Mouse (Mus musculus): ENCODE results near the gene Tmem8b. TPM values are rescaled to one million over a fixed set of nuclear protein-coding genes. Genes with fewer than 3 reads are reported as not detected.

Gene Tmem8b
- polyA plus RNA-seq (2015; fragmentation: Nextera tagmentation; extraction: Ambion mirVana) = 2.8 and 4.7 TPM in 2 replicates

DNA sequence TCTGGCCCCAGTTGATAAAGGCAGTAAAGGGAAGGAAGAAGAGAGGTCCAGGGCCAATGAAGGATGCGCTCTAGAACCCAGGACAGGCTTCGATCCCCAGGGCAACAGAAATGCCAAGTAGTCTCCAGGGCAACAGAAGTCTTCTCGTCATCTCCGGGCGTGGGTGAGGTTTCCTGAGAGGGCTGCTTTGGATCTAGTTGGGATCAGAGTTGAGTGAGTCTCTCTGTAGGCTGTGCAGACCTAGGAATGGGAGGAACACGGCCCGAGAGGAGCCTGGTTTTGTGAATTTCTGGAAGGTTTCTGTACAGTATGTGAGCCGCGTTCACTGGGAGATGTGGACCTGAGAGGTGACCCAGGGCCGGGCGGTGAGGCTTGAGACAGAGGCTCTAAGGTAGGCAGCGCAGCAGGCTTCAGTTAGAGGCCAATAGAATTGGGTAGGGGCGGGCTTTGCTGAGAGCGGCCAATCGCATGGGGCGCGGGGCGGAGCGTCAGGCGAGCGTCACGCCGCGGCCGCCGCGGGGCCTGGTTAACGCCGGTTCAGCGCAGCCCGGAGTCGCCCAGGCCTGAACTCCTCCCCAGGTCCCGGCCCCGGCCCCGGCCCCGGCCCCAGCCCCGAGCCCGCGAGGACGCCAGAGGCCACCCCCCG is at the start of gene Tmem8b, which contains the start of gene Fam221b:
TSS of gene Tmem8b (plus strand) at position 190 of the 646 bp plus-strand sequence.
TSS of gene Fam221b (minus strand) at position 364 of the 646 bp plus-strand sequence.
- Histone ChIP-seq H3K36me3 (ENCODE audit: insufficient read depth, low read length) (no peaks in the 10 kb centered on the region), H3K4me2 (replicated peaks; ENCODE audit: low read depth, low read length) (peak within 1 kb of the TSS; percentile 80), H3K4me1 (ENCODE audit: insufficient read depth, low read length) (peaks cover 16% of the 10 kb centered on the region; the same call in 1 of the 2 replicates), H3K27me3 (ENCODE audit: insufficient read depth, low read length) (peaks cover 18% of the 10 kb centered on the region), H3K9ac (replicated peaks; ENCODE audit: low read length) (peak within 1 kb of the TSS; percentile 86), H3K4me3 (ENCODE audit: low read length) (peak within 1 kb of the TSS; percentile 85), H3K27ac (ENCODE audit: low read length) (peak within 1 kb of the TSS; percentile 68; the same call in 1 of the 2 replicates), H3K9me3 (ENCODE audit: low read length) (no peaks in the 10 kb centered on the region)
- WGBS = under 1% methylated on average over 34 of the region's 41 CpGs
- ATAC-seq (ENCODE audit: low FRiP score, low TSS enrichment) = peak; percentile 95

DNA sequence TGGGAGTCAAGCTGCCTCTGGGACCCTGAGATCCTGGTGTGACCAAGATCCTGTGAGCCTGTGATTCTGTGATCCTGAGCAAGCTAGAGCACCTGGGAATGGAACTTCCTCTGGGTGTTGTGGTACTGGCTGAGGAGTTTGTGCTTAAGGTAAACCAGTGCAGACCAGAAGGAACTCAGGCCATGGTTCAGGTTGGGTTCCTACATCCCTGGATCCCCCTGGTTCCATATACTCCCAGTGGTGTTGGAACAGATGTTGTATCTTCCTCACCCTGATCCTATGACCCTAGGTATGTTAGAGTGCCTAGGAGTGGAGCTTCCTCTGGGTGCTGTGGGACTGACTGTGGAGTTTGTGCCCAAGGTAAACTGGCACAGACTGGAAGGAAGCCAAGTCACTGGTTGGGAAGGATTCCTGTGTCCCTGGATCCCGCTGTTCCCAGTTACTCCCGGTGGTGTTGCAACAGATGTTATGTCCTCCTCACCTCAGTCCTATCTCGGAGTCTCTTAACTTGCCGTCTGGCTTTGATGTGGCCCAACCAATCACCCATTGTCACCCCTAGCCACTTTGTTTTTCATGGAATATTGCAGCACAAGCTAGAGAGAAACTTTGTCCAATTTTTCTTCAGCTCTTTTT is 48.5 kb upstream of the Tmem8b start:
- Histone ChIP-seq H3K36me3 (ENCODE audit: insufficient read depth, low read length) (no peaks in the 10 kb centered on the region), H3K9ac (replicated peaks; ENCODE audit: low read length) (no peak overlapping the region), H3K4me1 (ENCODE audit: insufficient read depth, low read length) (no peaks in the 10 kb centered on the region), H3K27ac (ENCODE audit: low read length) (no peak overlapping the region), H3K9me3 (ENCODE audit: low read length) (peaks cover 8% of the 10 kb centered on the region), H3K4me3 (ENCODE audit: low read length) (no peak overlapping the region), H3K27me3 (ENCODE audit: insufficient read depth, low read length) (no peaks in the 10 kb centered on the region), H3K4me2 (replicated peaks; ENCODE audit: low read depth, low read length) (no peak overlapping the region)
- no peak for ATAC-seq (ENCODE audit: low FRiP score, low TSS enrichment)
- WGBS = 64% methylated on average over 4 of the region's 4 CpGs

DNA sequence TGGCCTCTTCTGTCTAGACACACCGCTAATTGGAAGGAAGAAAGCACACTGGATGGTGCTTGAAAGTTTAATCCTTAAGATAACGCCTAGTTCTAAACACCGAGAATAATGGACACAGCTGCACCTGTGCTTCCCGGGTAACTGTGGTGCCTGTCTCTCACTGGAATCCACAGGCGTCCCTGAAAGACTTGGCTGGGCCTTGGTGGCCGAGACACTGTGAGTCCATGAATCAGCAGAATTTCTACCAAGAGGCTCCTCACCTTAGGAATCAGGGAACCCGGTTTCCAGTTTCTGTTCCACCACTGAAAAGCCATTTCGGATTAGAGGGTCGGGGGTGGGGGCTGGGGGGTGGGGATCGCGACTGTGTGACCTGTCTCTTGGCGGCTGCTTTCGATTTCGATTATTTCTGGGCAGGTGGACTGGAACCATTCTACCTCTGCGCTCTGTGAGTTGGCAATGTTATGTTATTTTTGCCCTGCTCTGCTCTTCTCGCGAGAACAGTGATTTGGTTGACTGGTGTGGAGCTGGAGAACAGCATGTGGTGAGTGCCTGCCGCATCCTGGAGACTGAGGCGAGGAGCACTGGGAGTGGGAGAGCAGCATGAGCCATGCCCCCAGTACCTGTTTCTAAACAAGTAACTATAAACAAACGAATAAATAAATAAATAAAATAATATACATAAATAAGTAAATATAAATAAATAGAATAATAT is 39.5 kb upstream of the Tmem8b start:
- ATAC-seq (ENCODE audit: low FRiP score, low TSS enrichment) = no peak
- WGBS = 48% methylated on average over 20 of the region's 20 CpGs

DNA sequence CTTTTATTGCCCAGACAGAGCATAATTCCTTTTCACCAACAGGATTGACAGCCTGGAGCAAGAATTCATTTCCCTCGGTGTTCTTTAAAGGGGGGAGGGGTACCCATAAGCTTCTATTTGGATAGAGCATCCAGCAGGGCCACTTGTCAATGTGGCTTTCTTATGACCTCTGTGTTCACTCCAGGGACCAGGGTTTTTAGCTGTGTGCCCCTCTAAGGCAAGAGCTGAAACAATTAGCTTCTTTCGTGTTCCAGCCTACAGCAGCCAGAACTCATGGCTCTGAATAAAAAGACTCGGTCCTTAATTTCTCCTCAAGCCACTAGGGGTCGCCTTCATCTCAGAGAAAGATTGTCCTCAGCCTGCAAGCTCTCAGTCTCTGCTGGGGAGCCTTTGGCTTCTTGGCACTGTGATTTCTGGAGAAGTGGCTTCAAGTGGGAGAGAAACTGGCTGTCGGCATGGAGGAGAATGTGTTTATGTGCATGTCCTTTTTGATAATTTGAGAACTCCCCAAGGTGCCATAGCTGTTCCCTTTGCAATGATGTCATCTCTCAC is 38.7 kb upstream of the Tmem8b start:
- Histone ChIP-seq H3K27me3 (ENCODE audit: insufficient read depth, low read length) (no peaks in the 10 kb centered on the region), H3K27ac (ENCODE audit: low read length) (no peak overlapping the region), H3K4me3 (ENCODE audit: low read length) (no peak overlapping the region), H3K36me3 (ENCODE audit: insufficient read depth, low read length) (no peaks in the 10 kb centered on the region), H3K4me2 (replicated peaks; ENCODE audit: low read depth, low read length) (no peak overlapping the region), H3K4me1 (ENCODE audit: insufficient read depth, low read length) (peaks cover 22% of the 10 kb centered on the region), H3K9me3 (ENCODE audit: low read length) (peaks cover 15% of the 10 kb centered on the region), H3K9ac (replicated peaks; ENCODE audit: low read length) (no peak overlapping the region)
- ATAC-seq (ENCODE audit: low FRiP score, low TSS enrichment) = peak; percentile 81
- 5% methylated on average over 5 of the region's 5 CpGs for whole genome bisulfite sequencing

More for the DNA sequence above, 39.5 kb upstream of the Tmem8b start:
- Histone ChIP-seq H3K9ac (replicated peaks; ENCODE audit: low read length) (no peak overlapping the region), H3K27me3 (ENCODE audit: insufficient read depth, low read length) (no peaks in the 10 kb centered on the region), H3K27ac (ENCODE audit: low read length) (no peak overlapping the region), H3K4me1 (ENCODE audit: insufficient read depth, low read length) (peaks cover 22% of the 10 kb centered on the region), H3K9me3 (ENCODE audit: low read length) (peaks cover 22% of the 10 kb centered on the region), H3K36me3 (ENCODE audit: insufficient read depth, low read length) (no peaks in the 10 kb centered on the region), H3K4me2 (replicated peaks; ENCODE audit: low read depth, low read length) (no peak overlapping the region), H3K4me3 (ENCODE audit: low read length) (no peak overlapping the region)

DNA sequence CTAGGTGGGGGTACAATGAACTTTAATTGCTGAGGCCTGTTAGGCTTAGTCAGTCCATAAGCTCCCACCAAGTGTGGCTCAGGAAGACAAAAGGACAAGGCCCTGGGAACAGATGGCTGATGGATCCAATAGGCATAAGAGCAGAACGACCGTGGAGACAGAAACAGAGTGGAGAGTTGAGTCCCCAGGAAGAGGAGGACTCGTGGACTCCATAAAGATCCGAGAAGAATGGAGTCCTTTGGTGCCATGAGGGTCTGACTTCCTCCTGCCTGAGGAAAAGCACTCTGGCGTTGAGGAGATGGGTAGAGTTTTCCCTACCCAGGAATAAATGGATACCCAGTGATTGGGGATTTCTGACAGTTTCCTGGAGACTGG is 38.1 kb upstream of the Tmem8b start:
- ATAC-seq (ENCODE audit: low FRiP score, low TSS enrichment) = no peak
- H3K4me3 ChIP-seq (ENCODE audit: low read length) = peak overlapping the region; percentile 67
- H3K4me2 ChIP-seq (replicated peaks; ENCODE audit: low read depth, low read length) = peak overlapping the region; percentile 91
- H3K9me3 ChIP-seq (ENCODE audit: low read length) = peaks cover 9% of the 10 kb centered on the region
- H3K27ac ChIP-seq (ENCODE audit: low read length) = peak overlapping the region; percentile 4; the same call in 1 of the 2 replicates
- no peaks in the 10 kb centered on the region for H3K36me3 ChIP-seq (ENCODE audit: insufficient read depth, low read length)
- no peak overlapping the region for H3K9ac ChIP-seq (replicated peaks; ENCODE audit: low read length)
- no peaks in the 10 kb centered on the region for H3K27me3 ChIP-seq (ENCODE audit: insufficient read depth, low read length)
- peaks cover 22% of the 10 kb centered on the region for H3K4me1 ChIP-seq (ENCODE audit: insufficient read depth, low read length)
- WGBS = 23% methylated on average over 5 of the region's 5 CpGs

DNA sequence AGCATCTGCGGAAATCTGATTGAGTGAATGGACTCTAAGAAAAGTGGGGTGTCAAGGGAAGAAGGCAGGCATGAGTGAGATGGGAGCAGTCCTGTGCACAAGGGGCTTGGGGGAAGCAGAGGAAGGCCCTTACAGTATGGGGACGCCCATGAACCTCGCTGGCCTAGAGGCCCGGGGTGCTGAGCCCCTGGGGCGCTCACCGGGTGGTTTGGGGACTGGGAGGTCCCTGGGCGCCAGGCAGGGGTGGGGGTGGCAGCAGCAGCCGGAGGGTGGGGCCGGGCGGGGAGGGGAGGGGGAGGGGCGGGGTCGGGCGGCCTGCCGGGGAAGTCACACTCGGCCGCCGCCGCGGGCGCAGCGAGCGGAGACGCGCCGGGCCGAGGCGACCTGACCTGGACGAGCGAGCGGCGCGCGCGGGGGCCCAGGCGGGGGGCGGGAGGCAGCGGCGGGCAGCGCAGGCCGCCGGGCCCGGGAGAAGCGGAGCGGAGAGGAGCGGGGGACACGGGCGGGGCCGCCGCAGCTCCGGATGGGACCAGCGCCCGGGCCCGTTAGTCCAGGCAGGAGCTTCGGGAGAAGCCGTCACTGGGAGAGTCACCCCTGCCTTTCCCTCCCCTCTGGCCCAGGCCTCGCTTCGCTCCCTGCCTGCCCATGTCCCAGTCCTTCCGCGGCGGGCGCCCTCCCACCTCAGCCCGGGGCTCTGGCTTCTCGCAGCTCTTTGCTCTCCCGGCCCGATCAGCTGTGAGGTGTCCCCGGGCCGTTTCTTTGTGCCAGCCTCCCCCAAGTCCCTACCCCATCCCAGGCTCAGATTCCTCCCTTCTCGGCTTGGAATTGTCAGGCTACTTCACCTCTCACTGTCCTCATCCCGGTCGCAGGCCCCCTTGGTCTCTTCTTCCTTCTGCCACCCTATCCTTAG is 37.5 kb upstream of the Tmem8b start, which contains the start of gene Npr2:
TSS of gene Npr2 (plus strand) at position 890 of the 910 bp plus-strand sequence.
- Histone ChIP-seq H3K4me1 (ENCODE audit: insufficient read depth, low read length) (peaks cover 22% of the 10 kb centered on the region), H3K27me3 (ENCODE audit: insufficient read depth, low read length) (no peaks in the 10 kb centered on the region), H3K36me3 (ENCODE audit: insufficient read depth, low read length) (no peaks in the 10 kb centered on the region), H3K27ac (ENCODE audit: low read length) (peak within 1 kb of the TSS; percentile 57; the same call in 1 of the 2 replicates), H3K9ac (replicated peaks; ENCODE audit: low read length) (peak within 1 kb of the TSS; percentile 84), H3K9me3 (ENCODE audit: low read length) (peaks cover 4% of the 10 kb centered on the region), H3K4me3 (ENCODE audit: low read length) (peak within 1 kb of the TSS; percentile 67), H3K4me2 (replicated peaks; ENCODE audit: low read depth, low read length) (peak within 1 kb of the TSS; percentile 91)
- peak; percentile 69 for ATAC-seq (ENCODE audit: low FRiP score, low TSS enrichment)
- 1% methylated on average over 55 of the region's 70 CpGs for WGBS

DNA sequence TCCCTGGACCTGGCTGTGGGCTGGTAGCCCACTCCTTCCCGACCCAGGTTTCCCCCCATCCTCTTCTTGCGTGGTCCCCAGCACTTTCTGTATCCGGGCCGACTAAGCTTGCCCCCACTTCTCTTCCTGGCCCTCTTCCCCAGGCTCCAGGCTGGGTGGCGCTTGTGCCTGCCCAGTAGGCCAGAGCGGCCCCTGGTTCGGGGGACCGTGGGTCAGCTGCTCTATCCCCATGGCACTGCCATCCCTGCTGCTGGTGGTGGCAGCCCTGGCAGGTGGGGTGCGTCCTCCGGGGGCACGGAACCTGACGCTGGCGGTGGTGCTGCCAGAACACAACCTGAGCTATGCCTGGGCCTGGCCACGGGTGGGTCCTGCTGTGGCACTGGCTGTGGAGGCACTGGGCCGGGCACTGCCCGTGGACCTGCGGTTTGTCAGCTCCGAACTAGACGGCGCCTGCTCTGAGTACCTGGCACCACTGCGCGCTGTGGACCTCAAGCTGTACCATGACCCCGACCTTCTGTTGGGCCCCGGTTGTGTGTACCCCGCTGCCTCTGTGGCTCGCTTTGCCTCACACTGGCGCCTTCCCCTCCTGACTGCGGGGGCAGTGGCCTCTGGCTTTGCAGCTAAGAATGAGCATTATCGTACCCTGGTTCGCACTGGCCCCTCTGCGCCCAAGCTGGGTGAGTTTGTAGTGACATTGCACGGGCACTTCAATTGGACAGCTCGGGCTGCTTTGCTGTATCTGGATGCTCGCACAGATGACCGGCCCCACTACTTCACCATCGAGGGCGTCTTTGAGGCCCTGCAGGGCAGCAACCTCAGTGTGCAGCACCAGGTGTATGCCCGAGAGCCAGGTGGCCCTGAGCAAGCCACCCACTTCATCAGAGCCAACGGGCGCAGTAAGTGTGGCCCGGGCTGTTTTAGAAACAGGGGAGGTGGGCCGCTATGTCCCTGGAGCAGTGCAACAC is 36.5 kb upstream of the Tmem8b start:
- Histone ChIP-seq H3K9me3 (ENCODE audit: low read length) (no peaks in the 10 kb centered on the region), H3K4me1 (ENCODE audit: insufficient read depth, low read length) (peaks cover 22% of the 10 kb centered on the region), H3K27me3 (ENCODE audit: insufficient read depth, low read length) (no peaks in the 10 kb centered on the region), H3K27ac (ENCODE audit: low read length) (peak overlapping the region; percentile 57; the same call in 1 of the 2 replicates), H3K36me3 (ENCODE audit: insufficient read depth, low read length) (no peaks in the 10 kb centered on the region), H3K4me2 (replicated peaks; ENCODE audit: low read depth, low read length) (peak overlapping the region; percentile 91), H3K9ac (replicated peaks; ENCODE audit: low read length) (peak overlapping the region; percentile 84), H3K4me3 (ENCODE audit: low read length) (peak overlapping the region; percentile 67)
- ATAC-seq (ENCODE audit: low FRiP score, low TSS enrichment) = peak; percentile 28; the same call in 1 of the 2 replicates
- WGBS = 43% methylated on average over 42 of the region's 42 CpGs

DNA sequence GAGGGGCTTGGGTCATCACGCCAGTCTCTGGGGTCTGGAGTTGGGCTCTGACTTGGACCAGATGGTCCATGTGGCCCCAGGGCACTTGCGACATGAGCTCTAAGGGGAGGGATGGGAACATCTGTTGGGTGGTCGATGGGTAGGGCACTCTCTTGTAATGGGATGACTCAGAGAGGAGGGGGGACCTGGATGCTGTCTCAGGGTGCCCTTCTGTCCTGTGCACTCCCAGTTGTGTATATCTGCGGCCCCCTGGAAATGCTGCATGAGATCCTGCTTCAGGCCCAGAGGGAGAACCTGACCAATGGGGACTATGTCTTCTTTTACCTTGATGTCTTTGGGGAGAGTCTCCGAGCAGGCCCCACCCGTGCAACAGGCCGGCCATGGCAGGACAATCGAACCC is 35.5 kb upstream of the Tmem8b start:
- H3K4me3 ChIP-seq (ENCODE audit: low read length) = no peak overlapping the region
- no peaks in the 10 kb centered on the region for H3K9me3 ChIP-seq (ENCODE audit: low read length)
- H3K4me1 ChIP-seq (ENCODE audit: insufficient read depth, low read length) = peaks cover 22% of the 10 kb centered on the region
- no peak for ATAC-seq (ENCODE audit: low FRiP score, low TSS enrichment)
- H3K36me3 ChIP-seq (ENCODE audit: insufficient read depth, low read length) = no peaks in the 10 kb centered on the region
- no peaks in the 10 kb centered on the region for H3K27me3 ChIP-seq (ENCODE audit: insufficient read depth, low read length)
- H3K27ac ChIP-seq (ENCODE audit: low read length) = no peak overlapping the region
- WGBS = 71% methylated on average over 8 of the region's 8 CpGs
- H3K9ac ChIP-seq (replicated peaks; ENCODE audit: low read length) = no peak overlapping the region
- no peak overlapping the region for H3K4me2 ChIP-seq (replicated peaks; ENCODE audit: low read depth, low read length)

Measured in kidney, embryonic 16.5 days (tissue).